Comparison of ENCODE assay signal across 10 mouse cellular contexts in the genomic region with DNA sequence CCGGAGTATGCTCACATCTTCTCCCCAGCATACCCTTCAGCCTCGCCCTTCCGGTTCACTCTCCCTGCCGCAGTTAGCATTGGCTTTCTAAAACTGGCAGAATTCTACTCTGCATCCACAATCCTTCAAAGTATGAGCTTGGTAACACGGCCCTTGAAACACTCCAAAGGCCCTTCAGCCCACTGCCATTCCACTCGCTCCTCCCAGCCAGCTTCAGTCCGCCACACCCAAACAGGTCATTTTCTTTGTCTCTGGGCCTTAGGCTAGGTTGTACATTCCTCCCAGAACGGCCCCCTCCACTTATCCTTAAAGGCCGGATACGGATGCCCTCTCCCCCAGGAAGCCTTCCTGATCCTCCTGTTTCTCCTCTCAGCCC. TPM values are rescaled to one million over a fixed set of nuclear protein-coding genes. Genes with fewer than 3 reads are reported as not detected.
A peak's percentile ranks its signal among the peaks of the same experiment; 100 is the strongest.
DNase-seq lines count a peak whose midpoint lies in the region; ATAC-seq and TF ChIP-seq lines count a peak whose summit lies in the region.
"Had no signal": no experiment of that assay in that cellular context is flagged by ENCODE, and none has a peak within 500 bp of the region (broad histone marks: within the 10 kb centered on the region; RNA-seq: fewer than 3 reads in every experiment).

No protein-coding gene starts in this region.

- no peak overlapping the region for H3K4me2 ChIP-seq in forebrain, embryonic 11.5 days (ENCODE audit: low read depth, low read length, severe bottlenecking)
- H3K4me2 ChIP-seq in midbrain, postnatal 0 days (ENCODE audit: low read depth, low read length, poor library complexity, severe bottlenecking): peak overlapping the region; percentile 20; the same call in 1 of the 2 replicates
- no peak overlapping the region; the same call in 1 of the 2 replicates for H3K4me2 ChIP-seq in liver, embryonic 15.5 days
- peak overlapping the region; percentile 20; the same call in 1 of the 2 replicates for H3K4me2 ChIP-seq in stomach, postnatal 0 days (replicated peaks; ENCODE audit: low read depth)
- H3K4me2 ChIP-seq: midbrain, embryonic 11.5 days had no signal

- no peaks in the 10 kb centered on the region for H3K9me3 ChIP-seq in forebrain, embryonic 10.5 days
- no peaks in the 10 kb centered on the region for H3K9me3 ChIP-seq in forebrain, embryonic 11.5 days (ENCODE audit: control insufficient read depth, low read length)
- H3K9me3 ChIP-seq in midbrain, postnatal 0 days (ENCODE audit: low read length): no peaks in the 10 kb centered on the region
- no peaks in the 10 kb centered on the region for H3K9me3 ChIP-seq in midbrain, embryonic 10.5 days (replicated peaks)
- no peaks in the 10 kb centered on the region for H3K9me3 ChIP-seq in liver, embryonic 15.5 days (replicated peaks)
- no peaks in the 10 kb centered on the region for H3K9me3 ChIP-seq in stomach, postnatal 0 days (ENCODE audit: control insufficient read depth, low read length)

- H3K9ac ChIP-seq in forebrain, embryonic 11.5 days (ENCODE audit: low read length): no peak overlapping the region
- H3K9ac ChIP-seq in midbrain, postnatal 0 days (replicated peaks; ENCODE audit: low read length, poor library complexity, severe bottlenecking): no peak overlapping the region
- H3K9ac ChIP-seq in liver, embryonic 15.5 days: no peak overlapping the region
- H3K9ac ChIP-seq in stomach, postnatal 0 days (ENCODE audit: low read length): 0 out of 2 replicates have a peak overlapping the region, but pooled peaks have one; percentile 43

- 23% methylated on average over 10 of the region's 10 CpGs for WGBS in forebrain, embryonic 10.5 days
- WGBS in forebrain, embryonic 11.5 days: 35% methylated on average over 9 of the region's 10 CpGs
- 51% methylated on average over 10 of the region's 10 CpGs for WGBS in midbrain, postnatal 0 days
- WGBS in midbrain, embryonic 10.5 days: 37% methylated on average over 10 of the region's 10 CpGs
- 36% methylated on average over 10 of the region's 10 CpGs for WGBS in liver, embryonic 15.5 days (ENCODE audit: insufficient replicate concordance)
- 16% methylated on average over 10 of the region's 10 CpGs for WGBS in stomach, postnatal 0 days

- H3K27me3 ChIP-seq in forebrain, embryonic 10.5 days (ENCODE audit: poor library complexity, severe bottlenecking): peaks cover 12% of the 10 kb centered on the region
- no peaks in the 10 kb centered on the region for H3K27me3 ChIP-seq in forebrain, embryonic 11.5 days (ENCODE audit: control insufficient read depth, insufficient read depth, low read length)
- H3K27me3 ChIP-seq in midbrain, postnatal 0 days (ENCODE audit: insufficient read depth, low read length): no peaks in the 10 kb centered on the region
- peaks cover 20% of the 10 kb centered on the region for H3K27me3 ChIP-seq in midbrain, embryonic 10.5 days (ENCODE audit: low read depth, poor library complexity, severe bottlenecking)
- H3K27me3 ChIP-seq in liver, embryonic 15.5 days: no peaks in the 10 kb centered on the region
- H3K27me3 ChIP-seq in stomach, postnatal 0 days (ENCODE audit: control insufficient read depth, insufficient read depth, low read length): no peaks in the 10 kb centered on the region

- no peak for DNase-seq in forebrain, embryonic 10.5 days (ENCODE audit: extremely low spot score, low spot score)
- DNase-seq in forebrain, embryonic 11.5 days (ENCODE audit: low spot score): no peak
- no peak for DNase-seq in midbrain, postnatal 0 days (ENCODE audit: low spot score)
- DNase-seq in midbrain, embryonic 10.5 days (ENCODE audit: low spot score): no peak
- DNase-seq in stomach, postnatal 0 days (ENCODE audit: low spot score): peak; percentile 75
- DNase-seq in cerebellum, adult 9-11 months: no peak
- DNase-seq: adrenal gland, adult 2 months had no signal

- no peaks in the 10 kb centered on the region for H3K36me3 ChIP-seq in forebrain, embryonic 10.5 days (replicated peaks)
- no peaks in the 10 kb centered on the region for H3K36me3 ChIP-seq in forebrain, embryonic 11.5 days (ENCODE audit: control insufficient read depth, insufficient read depth, low read length)
- H3K36me3 ChIP-seq in midbrain, postnatal 0 days (ENCODE audit: insufficient read depth, low read length): no peaks in the 10 kb centered on the region
- no peaks in the 10 kb centered on the region for H3K36me3 ChIP-seq in midbrain, embryonic 10.5 days
- no peaks in the 10 kb centered on the region for H3K36me3 ChIP-seq in liver, embryonic 15.5 days (replicated peaks)
- H3K36me3 ChIP-seq in stomach, postnatal 0 days (ENCODE audit: control insufficient read depth, insufficient read depth, low read length): no peaks in the 10 kb centered on the region

- ATAC-seq in forebrain, embryonic 11.5 days (replicated peaks; ENCODE audit: low FRiP score): no peak
- no peak for ATAC-seq in midbrain, postnatal 0 days (ENCODE audit: low FRiP score)
- ATAC-seq in liver, embryonic 15.5 days (ENCODE audit: insufficient read depth): 0 out of 2 replicates have a peak, but pooled peaks have one; percentile 7
- ATAC-seq in stomach, postnatal 0 days (ENCODE audit: low FRiP score, low TSS enrichment): peak; percentile 69
- ATAC-seq in erythroid progenitor cell, adult 5-6 weeks (replicated peaks; ENCODE audit: low FRiP score, poor library complexity, severe bottlenecking): no peak

- TF ChIP-seq EP300 in stomach, postnatal 0 days (optimal IDR thresholded peaks at IDR 0.05): no peak

- H3K4me3 ChIP-seq in forebrain, embryonic 10.5 days: no peak overlapping the region; the same call in 1 of the 2 replicates
- H3K4me3 ChIP-seq in forebrain, embryonic 11.5 days (ENCODE audit: low read depth, low read length): no peak overlapping the region
- no peak overlapping the region for H3K4me3 ChIP-seq in midbrain, postnatal 0 days (ENCODE audit: low read depth, low read length)
- H3K4me3 ChIP-seq in midbrain, embryonic 10.5 days: no peak overlapping the region
- H3K4me3 ChIP-seq in liver, embryonic 15.5 days (replicated peaks): no peak overlapping the region
- H3K4me3 ChIP-seq in stomach, postnatal 0 days (ENCODE audit: low read depth, low read length): no peak overlapping the region

- H3K4me1 ChIP-seq in forebrain, embryonic 10.5 days: peaks cover 30% of the 10 kb centered on the region
- H3K4me1 ChIP-seq in forebrain, embryonic 11.5 days (replicated peaks; ENCODE audit: control insufficient read depth, insufficient read depth, low read length): 0 out of 2 replicates have a peak, but pooled peaks cover 3% of the 10 kb centered on the region
- H3K4me1 ChIP-seq in midbrain, postnatal 0 days (ENCODE audit: insufficient read depth, low read length): no peaks in the 10 kb centered on the region
- peaks cover 28% of the 10 kb centered on the region for H3K4me1 ChIP-seq in midbrain, embryonic 10.5 days
- peaks cover 22% of the 10 kb centered on the region for H3K4me1 ChIP-seq in liver, embryonic 15.5 days (replicated peaks)
- peaks cover 3% of the 10 kb centered on the region; the same call in 1 of the 2 replicates for H3K4me1 ChIP-seq in stomach, postnatal 0 days (replicated peaks; ENCODE audit: control insufficient read depth, insufficient read depth)

- peak overlapping the region; percentile 67 for H3K27ac ChIP-seq in forebrain, embryonic 10.5 days
- H3K27ac ChIP-seq in forebrain, embryonic 11.5 days (ENCODE audit: low read depth, low read length): no peak overlapping the region
- H3K27ac ChIP-seq in midbrain, postnatal 0 days (ENCODE audit: low read depth, low read length): no peak overlapping the region
- H3K27ac ChIP-seq in midbrain, embryonic 10.5 days (replicated peaks): no peak overlapping the region
- no peak overlapping the region for H3K27ac ChIP-seq in liver, embryonic 15.5 days (replicated peaks)
- H3K27ac ChIP-seq in stomach, postnatal 0 days (replicated peaks): peak overlapping the region; percentile 92

- TF ChIP-seq CTCF in midbrain, postnatal 0 days (IDR thresholded peaks at IDR 0.05): no peak
- no peak for TF ChIP-seq CTCF in stomach, postnatal 0 days (IDR thresholded peaks at IDR 0.05; ENCODE audit: low read depth)

RNA-seq across cellular contexts. Expression of gene Wasf2, which starts 26.1 kb away (rescaled TPM):
- polyA plus RNA-seq in forebrain, embryonic 10.5 days (2016; fragmentation: Nextera tagmentation; extraction: Ambion mirVana): 47.4 and 49.1 TPM in 2 replicates
- 28.8 and 33.2 TPM in 2 replicates for polyA plus RNA-seq in forebrain, embryonic 11.5 days (2014; fragmentation: Nextera tagmentation; extraction: Ambion mirVana)
- total RNA-seq in midbrain, postnatal 0 days (2014; rRNA removed): 18.3 and 19.6 TPM in 2 replicates
- 19.1 and 26.0 TPM in 2 replicates for polyA plus RNA-seq in midbrain, postnatal 0 days (2015; fragmentation: Nextera tagmentation; extraction: Ambion mirVana)
- 48.3 and 50.3 TPM in 2 replicates for polyA plus RNA-seq in midbrain, embryonic 10.5 days (2016; fragmentation: Nextera tagmentation; extraction: Ambion mirVana)
- polyA plus RNA-seq in liver, embryonic 15.5 days (2015; fragmentation: Nextera tagmentation; extraction: Ambion mirVana): 44.0 and 52.0 TPM in 2 replicates
- polyA plus RNA-seq in stomach, postnatal 0 days (2015; fragmentation: Nextera tagmentation; extraction: Ambion mirVana): 71.4 and 84.2 TPM in 2 replicates
- 79.6 and 83.6 TPM in 2 replicates for total RNA-seq in erythroid progenitor cell, adult 5-6 weeks (2015; ENCODE audit: low replicate concordance)
- total RNA-seq in erythroid progenitor cell, adult 5-6 weeks (2017; ENCODE audit: low replicate concordance): 59.7 and 73.7 TPM in 2 replicates

Comparison
In these comparisons a context has a peak if more than half of its experiments do, and no peak if none do; other contexts are left out.
1. H3K27ac ChIP-seq: peak in forebrain, embryonic 10.5 days (single experiment) and stomach, postnatal 0 days (single experiment); none in forebrain, embryonic 11.5 days (single experiment), midbrain, postnatal 0 days (single experiment), midbrain, embryonic 10.5 days (single experiment) and liver, embryonic 15.5 days (single experiment).
2. ATAC-seq: peak in liver, embryonic 15.5 days (single experiment) and stomach, postnatal 0 days (single experiment); none in forebrain, embryonic 11.5 days (single experiment), midbrain, postnatal 0 days (single experiment) and erythroid progenitor cell, adult 5-6 weeks (single experiment).
3. H3K4me2 ChIP-seq: peak in midbrain, postnatal 0 days (single experiment) and stomach, postnatal 0 days (single experiment); none in forebrain, embryonic 11.5 days (single experiment) and liver, embryonic 15.5 days (single experiment).